Mouse (Mus musculus): ENCODE measurements at regions not wholly inside any gene's neighbourhood (a gene's known extent, or its start where the extent isn't known, plus 50 kb on each side); places are given as distances from the start of the nearest gene placed in this dataset.

GRCm38 (mm10) chr11:45103498-45104336 lies 486.6 kb downstream of the Ebf1 start:
- WGBS: 59% methylated on average over 12 of the region's 12 CpGs
- Histone ChIP-seq H3K9ac (ENCODE audit: low read length) (no peak overlapping the region), H3K4me2 (ENCODE audit: low read depth, low read length) (no peak overlapping the region), H3K9me3 (replicated peaks; ENCODE audit: control insufficient read depth, low read length) (no peaks in the 10 kb centered on the region), H3K27me3 (ENCODE audit: control insufficient read depth, insufficient read depth, low read length) (no peaks in the 10 kb centered on the region), H3K27ac (ENCODE audit: low read length) (no peak overlapping the region), H3K4me1 (ENCODE audit: control insufficient read depth, insufficient read depth, low read length) (no peaks in the 10 kb centered on the region), H3K36me3 (ENCODE audit: control insufficient read depth, insufficient read depth, low read length) (no peaks in the 10 kb centered on the region), H3K4me3 (replicated peaks; ENCODE audit: low read length) (no peak overlapping the region)
- ATAC-seq (ENCODE audit: insufficient read depth, low FRiP score): no peak

- WGBS: 94% methylated on average over 1 of the region's 1 CpGs
- Histone ChIP-seq H3K4me3 (replicated peaks; ENCODE audit: low read length) (no peak overlapping the region), H3K9me3 (replicated peaks; ENCODE audit: control insufficient read depth, low read length) (no peaks in the 10 kb centered on the region), H3K27me3 (ENCODE audit: control insufficient read depth, insufficient read depth, low read length) (no peaks in the 10 kb centered on the region), H3K4me2 (ENCODE audit: low read depth, low read length) (no peak overlapping the region), H3K4me1 (ENCODE audit: control insufficient read depth, insufficient read depth, low read length) (no peaks in the 10 kb centered on the region), H3K27ac (ENCODE audit: low read length) (no peak overlapping the region), H3K9ac (ENCODE audit: low read length) (no peak overlapping the region), H3K36me3 (ENCODE audit: control insufficient read depth, insufficient read depth, low read length) (no peaks in the 10 kb centered on the region)
- no peak for ATAC-seq (ENCODE audit: insufficient read depth, low FRiP score)
Measured at GRCm38 (mm10) chr11:45116702-45117101, 499.6 kb downstream of the Ebf1 start.

- no peak overlapping the region for H3K4me3 ChIP-seq (replicated peaks; ENCODE audit: low read length)
- no peak for ATAC-seq (ENCODE audit: insufficient read depth, low FRiP score)
- no peaks in the 10 kb centered on the region for H3K9me3 ChIP-seq (replicated peaks; ENCODE audit: control insufficient read depth, low read length)
- H3K27me3 ChIP-seq (ENCODE audit: control insufficient read depth, insufficient read depth, low read length): no peaks in the 10 kb centered on the region
- no peak overlapping the region for H3K4me2 ChIP-seq (ENCODE audit: low read depth, low read length)
- H3K9ac ChIP-seq (ENCODE audit: low read length): no peak overlapping the region
- H3K4me1 ChIP-seq (ENCODE audit: control insufficient read depth, insufficient read depth, low read length): no peaks in the 10 kb centered on the region
- no peak overlapping the region for H3K27ac ChIP-seq (ENCODE audit: low read length)
- 66% methylated on average over 2 of the region's 2 CpGs for WGBS
- no peaks in the 10 kb centered on the region for H3K36me3 ChIP-seq (ENCODE audit: control insufficient read depth, insufficient read depth, low read length)
Measured at GRCm38 (mm10) chr11:45123276-45123675, 506.2 kb downstream of the Ebf1 start.

- no peak overlapping the region for H3K4me3 ChIP-seq (replicated peaks; ENCODE audit: low read length)
- H3K4me1 ChIP-seq (ENCODE audit: control insufficient read depth, insufficient read depth, low read length): no peaks in the 10 kb centered on the region
- H3K9me3 ChIP-seq (replicated peaks; ENCODE audit: control insufficient read depth, low read length): no peaks in the 10 kb centered on the region
- H3K27ac ChIP-seq (ENCODE audit: low read length): no peak overlapping the region
- no peaks in the 10 kb centered on the region for H3K36me3 ChIP-seq (ENCODE audit: control insufficient read depth, insufficient read depth, low read length)
- ATAC-seq (ENCODE audit: insufficient read depth, low FRiP score): no peak
- no peak overlapping the region for H3K4me2 ChIP-seq (ENCODE audit: low read depth, low read length)
- no peaks in the 10 kb centered on the region for H3K27me3 ChIP-seq (ENCODE audit: control insufficient read depth, insufficient read depth, low read length)
- 61% methylated on average over 2 of the region's 2 CpGs for WGBS
- H3K9ac ChIP-seq (ENCODE audit: low read length): no peak overlapping the region
Measured at GRCm38 (mm10) chr11:45136781-45137180, 519.7 kb downstream of the Ebf1 start.

GRCm38 (mm10) chr11:45138351-45138975 lies 521.3 kb downstream of the Ebf1 start:
- H3K4me2 ChIP-seq (ENCODE audit: low read depth, low read length): no peak overlapping the region
- H3K27ac ChIP-seq (ENCODE audit: low read length): no peak overlapping the region
- no peak overlapping the region for H3K9ac ChIP-seq (ENCODE audit: low read length)
- no peak for ATAC-seq (ENCODE audit: insufficient read depth, low FRiP score)
- no peaks in the 10 kb centered on the region for H3K27me3 ChIP-seq (ENCODE audit: control insufficient read depth, insufficient read depth, low read length)
- H3K4me3 ChIP-seq (replicated peaks; ENCODE audit: low read length): no peak overlapping the region
- 66% methylated on average over 4 of the region's 4 CpGs for WGBS
- H3K36me3 ChIP-seq (ENCODE audit: control insufficient read depth, insufficient read depth, low read length): no peaks in the 10 kb centered on the region
- H3K4me1 ChIP-seq (ENCODE audit: control insufficient read depth, insufficient read depth, low read length): no peaks in the 10 kb centered on the region
- no peaks in the 10 kb centered on the region for H3K9me3 ChIP-seq (replicated peaks; ENCODE audit: control insufficient read depth, low read length)

- Histone ChIP-seq H3K36me3 (ENCODE audit: control insufficient read depth, insufficient read depth, low read length) (no peaks in the 10 kb centered on the region), H3K27ac (ENCODE audit: low read length) (no peak overlapping the region), H3K9ac (ENCODE audit: low read length) (no peak overlapping the region), H3K4me3 (replicated peaks; ENCODE audit: low read length) (no peak overlapping the region), H3K4me2 (ENCODE audit: low read depth, low read length) (no peak overlapping the region), H3K4me1 (ENCODE audit: control insufficient read depth, insufficient read depth, low read length) (no peaks in the 10 kb centered on the region), H3K9me3 (replicated peaks; ENCODE audit: control insufficient read depth, low read length) (no peaks in the 10 kb centered on the region), H3K27me3 (ENCODE audit: control insufficient read depth, insufficient read depth, low read length) (no peaks in the 10 kb centered on the region)
- WGBS: 77% methylated on average over 1 of the region's 1 CpGs
- no peak for ATAC-seq (ENCODE audit: insufficient read depth, low FRiP score)
Measured at GRCm38 (mm10) chr11:45140490-45140889, 523.4 kb downstream of the Ebf1 start.

GRCm38 (mm10) chr11:45154070-45154469 lies 537.0 kb downstream of the Ebf1 start:
- Histone ChIP-seq H3K27me3 (ENCODE audit: control insufficient read depth, insufficient read depth, low read length) (no peaks in the 10 kb centered on the region), H3K4me2 (ENCODE audit: low read depth, low read length) (no peak overlapping the region), H3K4me3 (replicated peaks; ENCODE audit: low read length) (no peak overlapping the region), H3K27ac (ENCODE audit: low read length) (no peak overlapping the region), H3K36me3 (ENCODE audit: control insufficient read depth, insufficient read depth, low read length) (no peaks in the 10 kb centered on the region), H3K9ac (ENCODE audit: low read length) (no peak overlapping the region), H3K4me1 (ENCODE audit: control insufficient read depth, insufficient read depth, low read length) (no peaks in the 10 kb centered on the region), H3K9me3 (replicated peaks; ENCODE audit: control insufficient read depth, low read length) (no peaks in the 10 kb centered on the region)
- 88% methylated on average over 6 of the region's 6 CpGs for WGBS
- no peak for ATAC-seq (ENCODE audit: insufficient read depth, low FRiP score)

GRCm38 (mm10) chr11:45154497-45154896 lies 537.4 kb downstream of the Ebf1 start:
- Histone ChIP-seq H3K4me3 (replicated peaks; ENCODE audit: low read length) (no peak overlapping the region), H3K27me3 (ENCODE audit: control insufficient read depth, insufficient read depth, low read length) (no peaks in the 10 kb centered on the region), H3K4me2 (ENCODE audit: low read depth, low read length) (no peak overlapping the region), H3K9ac (ENCODE audit: low read length) (no peak overlapping the region), H3K4me1 (ENCODE audit: control insufficient read depth, insufficient read depth, low read length) (no peaks in the 10 kb centered on the region), H3K36me3 (ENCODE audit: control insufficient read depth, insufficient read depth, low read length) (no peaks in the 10 kb centered on the region), H3K9me3 (replicated peaks; ENCODE audit: control insufficient read depth, low read length) (no peaks in the 10 kb centered on the region), H3K27ac (ENCODE audit: low read length) (no peak overlapping the region)
- no peak for ATAC-seq (ENCODE audit: insufficient read depth, low FRiP score)
- 30% methylated on average over 8 of the region's 8 CpGs for WGBS

- Histone ChIP-seq H3K4me2 (ENCODE audit: low read depth, low read length) (no peak overlapping the region), H3K36me3 (ENCODE audit: control insufficient read depth, insufficient read depth, low read length) (no peaks in the 10 kb centered on the region), H3K4me3 (replicated peaks; ENCODE audit: low read length) (no peak overlapping the region), H3K9me3 (replicated peaks; ENCODE audit: control insufficient read depth, low read length) (no peaks in the 10 kb centered on the region), H3K4me1 (ENCODE audit: control insufficient read depth, insufficient read depth, low read length) (no peaks in the 10 kb centered on the region), H3K9ac (ENCODE audit: low read length) (no peak overlapping the region), H3K27ac (ENCODE audit: low read length) (no peak overlapping the region), H3K27me3 (ENCODE audit: control insufficient read depth, insufficient read depth, low read length) (no peaks in the 10 kb centered on the region)
- WGBS: 66% methylated on average over 1 of the region's 1 CpGs
- ATAC-seq (ENCODE audit: insufficient read depth, low FRiP score): no peak
Measured at GRCm38 (mm10) chr11:45155782-45156181, 538.7 kb downstream of the Ebf1 start.

All from stomach, embryonic 16.5 days (tissue).